Mouse (Mus musculus): ENCODE data around the gene Cbx4.

Cbx4 gene

GRCm38 (mm10) chr11:119041750-119042465 lies 44.1 kb downstream of the Cbx4 start:
- DNase-seq (ENCODE audit: low spot score in 2 of 2), result no peak

GRCm38 (mm10) chr11:119041325-119041716 lies 44.7 kb downstream of the Cbx4 start:
- no peak for DNase-seq (ENCODE audit: low spot score in 2 of 2)

- DNase-seq (ENCODE audit: low spot score in 2 of 2), result peak; percentile 97 to 99
Observed at GRCm38 (mm10) chr11:119040600-119041324, 45.3 kb downstream of the Cbx4 start, which contains the start of gene Cbx8. TSS of gene Cbx8 (minus strand) at chr11:119040969.

- no peak for DNase-seq (ENCODE audit: low spot score in 2 of 2)
Observed at GRCm38 (mm10) chr11:119039732-119040512, 46.1 kb downstream of the Cbx4 start.

- no peak for DNase-seq (ENCODE audit: low spot score in 2 of 2)
Observed at GRCm38 (mm10) chr11:119038744-119039484, 47.1 kb downstream of the Cbx4 start.

GRCm38 (mm10) chr11:119037780-119038401 lies 48.1 kb downstream of the Cbx4 start:
- DNase-seq (ENCODE audit: low spot score in 2 of 2), result no peak

GRCm38 (mm10) chr11:119036934-119037779 lies 48.9 kb downstream of the Cbx4 start:
- DNase-seq (ENCODE audit: low spot score in 2 of 2), result no peak

GRCm38 (mm10) chr11:119036447-119036846 lies 49.6 kb downstream of the Cbx4 start:
- DNase-seq (ENCODE audit: low spot score in 2 of 2), result no peak

GRCm38 (mm10) chr11:119035686-119036165 lies 50.3 kb downstream of the Cbx4 start:
- DNase-seq (ENCODE audit: low spot score in 2 of 2), result no peak

- no peak for DNase-seq (ENCODE audit: low spot score in 2 of 2)
Observed at GRCm38 (mm10) chr11:119035094-119035685, 50.8 kb downstream of the Cbx4 start.

- DNase-seq (ENCODE audit: low spot score in 2 of 2), result no peak
Observed at GRCm38 (mm10) chr11:119034635-119035034, 51.4 kb downstream of the Cbx4 start.

- peak in 1 of 2 experiments; percentile 76 for DNase-seq (ENCODE audit: low spot score in 2 of 2)
Observed at GRCm38 (mm10) chr11:119033874-119034558, 52.0 kb downstream of the Cbx4 start.

Measured in left cerebral cortex, adult 9 months (tissue).